Mouse (Mus musculus): Measurements from ENCODE around the gene En1.

GRCm38 (mm10) chr1:120643848-120644711, 41.9 kb downstream of the En1 start:
- TF ChIP-seq CTCF (IDR thresholded peaks at IDR 0.05; ENCODE audit: low read depth) = no peak
- no peak for TF ChIP-seq EP300 (IDR thresholded peaks at IDR 0.05; ENCODE audit: low read depth)

Measured in heart, postnatal 0 days (tissue).